Mouse (Mus musculus) hindbrain, embryonic 14.5 days (tissue): ENCODE measurements around the gene Rcl1. TPM values are rescaled to one million over a fixed set of nuclear protein-coding genes. Genes with fewer than 3 reads are reported as not detected.

Experiments used
- ATAC-seq: fragments of 200-750 bp; cut with Nextera tagmentation; 2 replicates; pipeline ENCODE4 v1.8.0; 2017; ENCODE audit warnings: moderate number of reproducible peaks, mild to moderate bottlenecking, moderate TSS enrichment, moderate library complexity; ENCODE audit not compliant: low FRiP score
- DNase-seq: peaks from one replicate; pipeline ENCODE4 v3.0.0-alpha.2; 2015; ENCODE audit warnings: low spot score
- H3K27ac ChIP-seq: fragments of 300-500 bp; sonication (generic); 2 replicates; pipeline ENCODE4 v1.5.1; 2014; ENCODE audit warnings: mild to moderate bottlenecking, moderate library complexity
- H3K27me3 ChIP-seq: fragments of 300-500 bp; sonication (generic); 2 replicates; pipeline ENCODE4 v1.6.1; 2014; ENCODE audit warnings: mild to moderate bottlenecking, low read length, mixed read lengths; ENCODE audit not compliant: control insufficient read depth, insufficient read depth
- H3K36me3 ChIP-seq: fragments of 300-500 bp; sonication (generic); replicated peaks from 2 replicates; pipeline ENCODE4 v1.6.1; 2014; ENCODE audit not compliant: control insufficient read depth, insufficient read depth
- H3K4me1 ChIP-seq: fragments of 300-500 bp; sonication (generic); replicated peaks from 2 replicates; pipeline ENCODE4 v1.6.1; 2014; ENCODE audit warnings: antibody characterized with exemption, low read length, mixed read lengths; ENCODE audit not compliant: control insufficient read depth, insufficient read depth
- H3K4me2 ChIP-seq: fragments of 300-500 bp; sonication (generic); replicated peaks from 2 replicates; pipeline ENCODE4 v1.6.1; 2014; ENCODE audit warnings: mild to moderate bottlenecking, moderate library complexity
- H3K4me3 ChIP-seq: fragments of 300-500 bp; sonication (generic); replicated peaks from 2 replicates; pipeline ENCODE4 v1.5.1; 2014; ENCODE audit warnings: mild to moderate bottlenecking, low read length
- H3K9ac ChIP-seq: fragments of 300-500 bp; sonication (generic); 2 replicates; pipeline ENCODE4 v1.6.1; 2014
- H3K9me3 ChIP-seq: fragments of 300-500 bp; sonication (generic); 2 replicates; pipeline ENCODE4 v1.6.1; 2016; ENCODE audit warnings: low read length; ENCODE audit not compliant: control insufficient read depth
- WGBS: fragments of 180-500 bp; shearing (Covaris S2); extraction: QIAGEN DNeasy Blood & Tissue Kit; methylation state at CpG from one replicate; pipeline ENCODE4 v1.1.7; 2014; 5-methylcytosine and 5-hydroxymethylcytosine counted together
- microRNA counts: library from miRNA; unstranded; fragments of <30 nt; microRNA quantifications from one replicate; lab custom pipeline; 2016
- microRNA-seq: library from miRNA; unstranded; fragments of <30 nt; microRNA quantifications from one replicate; pipeline ENCODE4, GENCODE M21; 2016
- polyA plus RNA-seq: library from polyadenylated mRNA; unstranded; fragments of >200 nt; fragmentation: Nextera tagmentation; extraction: Ambion mirVana; gene quantifications from 2 replicates; pipeline ENCODE4 v1.2.1, GENCODE M21; 2014

Rcl1 gene
- polyA plus RNA-seq, 1 experiment from 2014 or later, result 30.8 TPM

DNA sequence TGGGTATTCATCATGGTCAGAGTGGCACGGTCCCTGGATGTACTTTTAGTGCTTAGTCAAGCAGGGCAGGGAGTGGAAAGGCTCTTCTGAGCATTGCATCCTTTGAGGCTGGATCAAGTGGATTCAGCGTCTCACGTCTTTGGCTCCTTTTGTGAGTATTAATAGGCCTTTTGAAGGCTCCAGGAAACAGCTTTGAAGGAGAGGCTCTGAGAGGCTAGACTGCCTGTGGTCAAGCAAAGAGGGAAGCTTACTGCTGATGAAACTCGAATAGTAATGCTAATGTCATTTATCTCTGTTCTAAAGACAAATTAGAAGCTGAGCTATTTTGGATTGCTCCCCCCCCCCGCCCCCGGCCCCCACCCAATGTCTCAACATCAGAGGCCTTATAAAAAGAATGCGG is 83.9 kb downstream of the Rcl1 start:
- ATAC-seq, result no peak
- no peak overlapping the region for H3K27ac ChIP-seq
- DNase-seq, result no peak
- no peaks in the 10 kb centered on the region for H3K36me3 ChIP-seq
- H3K9ac ChIP-seq, result no peak overlapping the region
- no peaks in the 10 kb centered on the region for H3K4me1 ChIP-seq
- no peak overlapping the region for H3K4me2 ChIP-seq
- no peaks in the 10 kb centered on the region for H3K9me3 ChIP-seq
- no peaks in the 10 kb centered on the region for H3K27me3 ChIP-seq
- H3K4me3 ChIP-seq, result no peak overlapping the region
- 39% methylated on average over 7 of the region's 7 CpGs for WGBS

DNA sequence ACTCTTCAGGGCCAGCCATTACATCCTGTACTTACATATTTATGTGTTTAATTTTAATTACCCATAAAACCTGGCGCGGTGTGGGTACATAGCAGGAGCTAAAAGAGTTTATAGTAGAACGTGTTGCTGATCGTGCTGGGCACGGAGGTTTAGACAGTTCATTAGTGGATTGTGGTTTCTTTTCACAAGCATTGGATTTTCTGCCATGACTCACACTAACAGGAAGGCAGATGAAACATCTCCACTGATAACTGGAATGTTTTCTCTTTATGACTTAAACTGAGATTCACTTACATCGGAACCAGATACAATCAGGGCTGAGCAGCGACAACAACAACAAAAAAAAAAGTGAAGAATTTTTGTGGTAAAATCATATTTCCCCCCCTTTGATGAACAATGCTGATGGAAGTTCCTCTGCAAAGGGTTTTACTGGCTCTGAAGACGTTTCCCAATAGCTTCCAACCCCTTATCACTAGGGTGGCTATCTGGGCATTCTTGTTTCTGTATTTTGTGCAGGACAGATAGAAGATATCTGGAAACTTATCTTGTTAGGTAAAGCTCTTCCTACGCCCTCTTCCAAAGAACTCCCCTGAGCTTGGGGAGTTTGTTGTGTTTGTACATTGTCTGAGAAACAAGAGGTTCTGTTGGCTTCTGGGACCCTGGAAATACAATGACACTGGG is 84.5 kb downstream of the Rcl1 start:
- no peaks in the 10 kb centered on the region for H3K27me3 ChIP-seq
- no peaks in the 10 kb centered on the region for H3K9me3 ChIP-seq
- no peaks in the 10 kb centered on the region for H3K4me1 ChIP-seq
- H3K4me3 ChIP-seq, result no peak overlapping the region
- 77% methylated on average over 9 of the region's 9 CpGs for WGBS
- no peak overlapping the region for H3K27ac ChIP-seq
- no peaks in the 10 kb centered on the region for H3K36me3 ChIP-seq
- H3K9ac ChIP-seq, result no peak overlapping the region
- ATAC-seq, result no peak
- no peak overlapping the region for H3K4me2 ChIP-seq
- no peak for DNase-seq

DNA sequence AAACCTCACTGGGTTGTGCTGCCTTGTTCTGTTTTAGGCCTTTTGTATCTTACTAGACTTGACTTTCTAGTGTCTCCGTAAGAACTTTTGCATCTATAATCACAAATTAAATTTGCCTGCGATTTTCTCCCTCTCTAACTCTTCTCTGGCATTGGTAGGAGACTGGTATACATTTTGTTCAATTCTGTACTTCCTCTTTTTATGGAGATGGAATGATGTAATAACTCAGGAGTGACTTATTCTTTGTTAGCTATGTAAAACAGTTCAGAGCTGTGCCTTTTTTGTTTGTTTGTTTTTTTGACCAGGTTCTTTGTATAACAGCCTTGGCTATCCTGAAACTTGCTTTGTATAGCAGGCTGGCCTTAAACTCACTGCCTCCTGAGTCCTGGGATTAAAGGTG is 87.7 kb downstream of the Rcl1 start:
- H3K27me3 ChIP-seq, result no peaks in the 10 kb centered on the region
- no peaks in the 10 kb centered on the region for H3K9me3 ChIP-seq
- no peak overlapping the region for H3K9ac ChIP-seq
- H3K4me2 ChIP-seq, result no peak overlapping the region
- H3K27ac ChIP-seq, result no peak overlapping the region
- 94% methylated on average over 2 of the region's 2 CpGs for WGBS
- DNase-seq (no peak), ATAC-seq (no peak)
- H3K4me3 ChIP-seq, result no peak overlapping the region
- H3K36me3 ChIP-seq, result no peaks in the 10 kb centered on the region
- H3K4me1 ChIP-seq, result no peaks in the 10 kb centered on the region

MicroRNAs within 50 kb of the gene (microRNA counts, 519-probe panel; counts per million panel counts)
- 4,351 counts per million, percentile 38 among the panel's probes with 10 or more counts for microRNA mmu-miR-101b (lab: Ali Mortazavi, UCI)

Small RNAs within 50 kb of the gene (microRNA-seq; reads per million reads assigned to microRNA genes)
- gene Mir101b, result 2,120 reads per million, percentile 83 among the genes with 10 or more reads in this experiment

Other genes starting within 250 kb of the Rcl1 start
- 18.7 and 21.3 TPM in 2 replicates for gene Plpp6, start 137.4 kb upstream of the Rcl1 start, polyA plus RNA-seq
- gene 4430402I18Rik, start 133.6 kb upstream of the Rcl1 start, polyA plus RNA-seq, result 0.56 and 2.0 TPM in 2 replicates
- 56.6 and 58.3 TPM in 2 replicates for gene Cdc37l1, start 111.0 kb upstream of the Rcl1 start, polyA plus RNA-seq
- 69.8 and 88.2 TPM in 2 replicates for gene Ak3, start 53.4 kb upstream of the Rcl1 start, polyA plus RNA-seq
- gene Jak2, start 150.5 kb downstream of the Rcl1 start, polyA plus RNA-seq, result 20.3 and 23.5 TPM in 2 replicates
- 1.7 and 1.8 TPM in 2 replicates for gene Insl6, start 224.0 kb downstream of the Rcl1 start, polyA plus RNA-seq
- 3.2 and 4.4 TPM in 2 replicates for gene Rln1, start 233.3 kb downstream of the Rcl1 start, polyA plus RNA-seq